ENCODE assay signal across 13 mouse cellular contexts in genomic region chr5:136782600-136782999, GRCm38 (mm10).
DNase-seq lines count a peak whose midpoint lies in the region; ATAC-seq and TF ChIP-seq lines count a peak whose summit lies in the region.
"Had no signal": no experiment of that assay in that cellular context is flagged by ENCODE, and none has a peak within 500 bp of the region (broad histone marks: within the 10 kb centered on the region; RNA-seq: fewer than 3 reads in every experiment).

No protein-coding gene starts in this region.

- no peaks in the 10 kb centered on the region for H3K27me3 ChIP-seq in forebrain, postnatal 0 days (ENCODE audit: insufficient read depth, low read length)
- H3K27me3 ChIP-seq in forebrain, embryonic 16.5 days (replicated peaks; ENCODE audit: control insufficient read depth, insufficient read depth, low read length), result no peaks in the 10 kb centered on the region
- H3K27me3 ChIP-seq in hindbrain, embryonic 15.5 days, result no peaks in the 10 kb centered on the region
- no peaks in the 10 kb centered on the region for H3K27me3 ChIP-seq in hindbrain, embryonic 12.5 days
- H3K27me3 ChIP-seq in neural tube, embryonic 13.5 days, result no peaks in the 10 kb centered on the region
- H3K27me3 ChIP-seq in midbrain, embryonic 16.5 days (ENCODE audit: control insufficient read depth, insufficient read depth, low read depth, low read length), result no peaks in the 10 kb centered on the region
- H3K27me3 ChIP-seq: limb, embryonic 15.5 days had no signal

- no peak for TF ChIP-seq CTCF in forebrain, postnatal 0 days (IDR thresholded peaks at IDR 0.05; ENCODE audit: low read depth)

- no peak overlapping the region for H3K27ac ChIP-seq in forebrain, postnatal 0 days (ENCODE audit: low read depth, low read length)
- no peak overlapping the region for H3K27ac ChIP-seq in forebrain, embryonic 16.5 days (ENCODE audit: low read length)
- H3K27ac ChIP-seq in hindbrain, embryonic 15.5 days (replicated peaks), result no peak overlapping the region
- no peak overlapping the region for H3K27ac ChIP-seq in hindbrain, embryonic 12.5 days
- H3K27ac ChIP-seq in neural tube, embryonic 13.5 days (replicated peaks), result no peak overlapping the region
- H3K27ac ChIP-seq in midbrain, embryonic 16.5 days (ENCODE audit: low read length), result no peak overlapping the region
- H3K27ac ChIP-seq: limb, embryonic 15.5 days had no signal

- no peak for DNase-seq in forebrain, postnatal 0 days
- DNase-seq in neural tube, embryonic 10.5 days (ENCODE audit: extremely low spot score, low spot score), result no peak
- DNase-seq in urinary bladder, postnatal 4 days (ENCODE audit: low spot score in 2 of 2), result no peak
- DNase-seq: adrenal gland, postnatal 10 days; cerebellum, postnatal 10 days; kidney, adult 11 months; lung, adult 2 months had no signal

- no peak overlapping the region for H3K4me2 ChIP-seq in forebrain, postnatal 0 days (ENCODE audit: low read depth)
- no peak overlapping the region for H3K4me2 ChIP-seq in forebrain, embryonic 16.5 days (ENCODE audit: low read length)
- H3K4me2 ChIP-seq in hindbrain, embryonic 15.5 days, result peak overlapping the region; percentile 18; the same call in 1 of the 2 replicates
- H3K4me2 ChIP-seq in hindbrain, embryonic 12.5 days (replicated peaks), result no peak overlapping the region; the same call in 1 of the 2 replicates
- H3K4me2 ChIP-seq in neural tube, embryonic 13.5 days, result peak overlapping the region; percentile 20; the same call in 1 of the 2 replicates
- H3K4me2 ChIP-seq in midbrain, embryonic 16.5 days (ENCODE audit: low read length), result peak overlapping the region; percentile 28
- H3K4me2 ChIP-seq: limb, embryonic 15.5 days had no signal

- no peaks in the 10 kb centered on the region for H3K9me3 ChIP-seq in forebrain, postnatal 0 days (ENCODE audit: low read length)
- no peaks in the 10 kb centered on the region for H3K9me3 ChIP-seq in forebrain, embryonic 16.5 days (ENCODE audit: control insufficient read depth, low read length)
- no peaks in the 10 kb centered on the region for H3K9me3 ChIP-seq in hindbrain, embryonic 15.5 days
- no peaks in the 10 kb centered on the region for H3K9me3 ChIP-seq in hindbrain, embryonic 12.5 days (replicated peaks)
- H3K9me3 ChIP-seq in neural tube, embryonic 13.5 days, result no peaks in the 10 kb centered on the region
- no peaks in the 10 kb centered on the region for H3K9me3 ChIP-seq in midbrain, embryonic 16.5 days (replicated peaks; ENCODE audit: control insufficient read depth, low read length, poor library complexity, severe bottlenecking)
- H3K9me3 ChIP-seq: limb, embryonic 15.5 days had no signal

- no peaks in the 10 kb centered on the region for H3K4me1 ChIP-seq in forebrain, postnatal 0 days (ENCODE audit: insufficient read depth)
- no peaks in the 10 kb centered on the region for H3K4me1 ChIP-seq in forebrain, embryonic 16.5 days (replicated peaks; ENCODE audit: control insufficient read depth, insufficient read depth, low read length)
- no peaks in the 10 kb centered on the region for H3K4me1 ChIP-seq in hindbrain, embryonic 15.5 days (replicated peaks)
- H3K4me1 ChIP-seq in hindbrain, embryonic 12.5 days, result no peaks in the 10 kb centered on the region
- no peaks in the 10 kb centered on the region for H3K4me1 ChIP-seq in neural tube, embryonic 13.5 days (replicated peaks)
- H3K4me1 ChIP-seq in midbrain, embryonic 16.5 days (ENCODE audit: control insufficient read depth, insufficient read depth, low read length), result no peaks in the 10 kb centered on the region

- H3K4me3 ChIP-seq in forebrain, postnatal 0 days (ENCODE audit: low read depth, low read length), result 0 out of 2 replicates have a peak overlapping the region, but pooled peaks have one; percentile 9
- no peak overlapping the region for H3K4me3 ChIP-seq in forebrain, embryonic 16.5 days (replicated peaks; ENCODE audit: low read length)
- 0 out of 2 replicates have a peak overlapping the region, but pooled peaks have one; percentile 12 for H3K4me3 ChIP-seq in hindbrain, embryonic 15.5 days
- no peak overlapping the region for H3K4me3 ChIP-seq in hindbrain, embryonic 12.5 days
- H3K4me3 ChIP-seq in neural tube, embryonic 13.5 days, result no peak overlapping the region
- H3K4me3 ChIP-seq in midbrain, embryonic 16.5 days (ENCODE audit: low read depth, low read length), result no peak overlapping the region
- H3K4me3 ChIP-seq: limb, embryonic 15.5 days had no signal

- H3K36me3 ChIP-seq in forebrain, postnatal 0 days (ENCODE audit: insufficient read depth), result no peaks in the 10 kb centered on the region
- H3K36me3 ChIP-seq in forebrain, embryonic 16.5 days (ENCODE audit: control insufficient read depth, insufficient read depth), result no peaks in the 10 kb centered on the region
- no peaks in the 10 kb centered on the region for H3K36me3 ChIP-seq in hindbrain, embryonic 15.5 days
- H3K36me3 ChIP-seq in hindbrain, embryonic 12.5 days, result no peaks in the 10 kb centered on the region
- no peaks in the 10 kb centered on the region for H3K36me3 ChIP-seq in neural tube, embryonic 13.5 days
- H3K36me3 ChIP-seq in midbrain, embryonic 16.5 days (ENCODE audit: control insufficient read depth, insufficient read depth, low read length), result no peaks in the 10 kb centered on the region
- H3K36me3 ChIP-seq: limb, embryonic 15.5 days had no signal

- WGBS in forebrain, postnatal 0 days, result 63% methylated on average over 13 of the region's 13 CpGs
- 61% methylated on average over 13 of the region's 13 CpGs for WGBS in forebrain, embryonic 16.5 days
- WGBS in hindbrain, embryonic 15.5 days, result 71% methylated on average over 13 of the region's 13 CpGs
- 73% methylated on average over 13 of the region's 13 CpGs for WGBS in hindbrain, embryonic 12.5 days
- WGBS in neural tube, embryonic 13.5 days, result 55% methylated on average over 13 of the region's 13 CpGs
- WGBS in midbrain, embryonic 16.5 days, result 60% methylated on average over 13 of the region's 13 CpGs

- ATAC-seq in forebrain, postnatal 0 days, result peak; percentile 27; the same call in 1 of the 2 replicates
- ATAC-seq in forebrain, embryonic 16.5 days, result no peak
- ATAC-seq in hindbrain, embryonic 15.5 days (ENCODE audit: low FRiP score, low read depth), result no peak
- ATAC-seq in hindbrain, embryonic 12.5 days (ENCODE audit: low FRiP score), result no peak
- no peak for ATAC-seq in neural tube, embryonic 13.5 days (ENCODE audit: low read depth)
- ATAC-seq in midbrain, embryonic 16.5 days, result no peak

- no peak overlapping the region for H3K9ac ChIP-seq in forebrain, postnatal 0 days
- H3K9ac ChIP-seq in forebrain, embryonic 16.5 days (replicated peaks; ENCODE audit: low read depth, low read length), result no peak overlapping the region
- no peak overlapping the region for H3K9ac ChIP-seq in hindbrain, embryonic 15.5 days
- H3K9ac ChIP-seq in hindbrain, embryonic 12.5 days, result no peak overlapping the region
- no peak overlapping the region; the same call in 1 of the 2 replicates for H3K9ac ChIP-seq in neural tube, embryonic 13.5 days
- H3K9ac ChIP-seq in midbrain, embryonic 16.5 days (ENCODE audit: low read depth, low read length), result no peak overlapping the region
- H3K9ac ChIP-seq: limb, embryonic 15.5 days had no signal

Comparison
In these comparisons a context has a peak if more than half of its experiments do, and no peak if none do; other contexts are left out.
1. H3K4me2 ChIP-seq: peak in hindbrain, embryonic 15.5 days (single experiment), neural tube, embryonic 13.5 days (single experiment) and midbrain, embryonic 16.5 days (single experiment); none in forebrain, postnatal 0 days (single experiment), forebrain, embryonic 16.5 days (single experiment) and hindbrain, embryonic 12.5 days (single experiment).
2. H3K4me3 ChIP-seq: peak in forebrain, postnatal 0 days (single experiment) and hindbrain, embryonic 15.5 days (single experiment); none in forebrain, embryonic 16.5 days (single experiment), hindbrain, embryonic 12.5 days (single experiment), neural tube, embryonic 13.5 days (single experiment) and midbrain, embryonic 16.5 days (single experiment).